Mouse (Mus musculus): ENCODE results near the gene Sfswap. TPM values are rescaled to one million over a fixed set of nuclear protein-coding genes. Genes with fewer than 3 reads are reported as not detected.
A peak's percentile ranks its signal among the peaks of the same experiment; 100 is the strongest.

The Sfswap gene
- total RNA-seq, 2 experiments from 2014 or later: 86.2 to 104 TPM

DNA sequence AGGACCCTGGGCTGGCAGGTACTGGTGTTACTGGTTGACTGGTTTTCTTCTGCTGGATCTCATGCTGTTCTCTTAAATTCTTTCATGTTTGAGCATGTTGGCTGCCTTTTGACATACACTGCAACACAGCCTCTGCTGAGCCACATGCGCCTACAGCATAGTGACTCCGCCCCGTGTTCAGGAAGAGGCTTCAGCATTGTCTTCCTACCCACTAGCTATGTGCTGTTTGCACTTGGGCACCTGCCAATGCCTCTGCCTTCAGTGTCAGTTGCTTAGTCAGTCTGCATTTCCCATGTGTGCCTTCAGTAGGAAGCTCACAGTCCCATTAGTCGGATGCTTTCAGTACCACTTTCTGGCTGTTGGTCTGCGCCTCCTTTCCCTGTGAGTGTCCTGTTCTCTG lies 23.7 kb downstream of the Sfswap start:
- peak; percentile 60 to 61 for DNase-seq (ENCODE audit: low spot score in 2 of 2)

DNA sequence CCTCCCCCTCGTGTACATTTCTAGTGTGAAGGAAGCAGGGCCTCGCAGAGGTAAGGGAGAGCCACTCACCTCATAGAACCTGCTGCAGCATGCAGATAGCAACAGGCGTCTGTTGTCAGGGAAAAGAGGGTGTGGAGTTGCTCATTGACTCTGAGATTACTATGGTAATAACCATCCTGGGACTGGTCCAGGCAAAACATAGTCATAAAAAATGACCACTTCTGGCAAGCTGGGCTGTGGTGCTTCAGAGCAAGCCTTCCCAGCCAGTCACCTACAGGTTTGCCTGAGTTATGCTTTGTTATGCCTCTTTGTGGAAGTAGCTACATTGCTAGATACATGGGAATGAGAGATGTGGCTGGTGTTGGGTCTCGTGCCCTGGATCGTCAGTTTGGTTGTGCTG lies 26.1 kb downstream of the Sfswap start:
- DNase-seq (ENCODE audit: low spot score in 2 of 2): no peak

DNA sequence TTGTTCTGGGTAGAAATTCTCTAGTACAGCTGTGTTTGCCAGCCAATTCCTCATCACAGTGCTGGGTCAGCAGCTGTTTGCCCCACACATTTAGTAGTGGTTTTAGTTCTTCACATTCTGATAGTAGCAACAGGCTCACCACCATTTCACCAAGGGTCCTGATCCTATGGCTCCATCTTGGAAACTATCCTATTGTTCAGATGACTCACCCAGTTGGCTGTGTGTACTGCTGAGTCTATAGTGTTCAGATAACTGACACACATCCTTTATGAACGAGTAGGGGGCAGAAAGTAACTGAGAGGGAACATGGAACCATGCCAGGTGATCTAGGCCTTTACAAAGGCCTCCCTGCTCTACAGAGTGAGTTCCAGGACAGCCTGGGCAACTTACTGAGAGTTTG lies 28.6 kb downstream of the Sfswap start:
- no peak for DNase-seq (ENCODE audit: low spot score in 2 of 2)

DNA sequence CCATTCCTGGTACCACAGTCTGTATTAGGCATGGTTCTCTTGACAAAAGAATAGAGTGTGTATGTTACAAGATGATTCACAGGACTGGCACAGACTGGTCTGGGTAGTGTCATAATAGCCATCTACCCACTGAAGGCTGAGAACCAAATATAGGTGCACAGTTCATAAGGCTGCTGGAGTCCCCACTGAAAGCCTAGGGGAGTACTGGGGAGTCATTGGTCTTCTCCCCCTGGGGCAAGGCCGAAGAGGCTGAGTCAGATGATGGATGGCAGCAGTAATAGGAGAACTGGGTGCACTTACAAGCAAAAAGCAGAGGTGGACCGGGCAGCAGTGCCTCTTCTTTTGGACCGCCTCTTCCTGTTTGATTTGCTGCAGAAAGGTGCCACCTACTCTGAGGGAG lies 32.7 kb downstream of the Sfswap start:
- no peak for DNase-seq (ENCODE audit: low spot score in 2 of 2)

DNA sequence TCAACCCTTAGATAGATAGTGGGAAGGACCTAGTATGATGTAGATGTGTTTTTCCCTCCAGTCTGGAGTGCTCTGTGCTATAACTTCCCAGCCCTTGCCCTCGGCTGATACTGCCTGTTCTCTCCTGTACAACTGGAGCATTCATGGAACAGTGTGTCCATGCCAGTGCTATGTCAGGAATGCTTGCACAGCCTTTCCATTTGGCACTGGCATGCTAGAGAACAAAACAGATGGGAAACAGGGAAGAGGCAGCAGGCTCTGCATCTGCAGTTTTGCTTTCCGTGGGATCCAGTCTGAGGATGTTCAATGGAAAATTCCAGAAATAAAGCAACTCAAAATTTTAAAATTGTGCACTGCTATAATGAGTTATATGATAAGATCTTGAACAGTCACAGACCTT lies 33.5 kb downstream of the Sfswap start:
- DNase-seq (ENCODE audit: low spot score in 2 of 2): peak; percentile 71 to 78

DNA sequence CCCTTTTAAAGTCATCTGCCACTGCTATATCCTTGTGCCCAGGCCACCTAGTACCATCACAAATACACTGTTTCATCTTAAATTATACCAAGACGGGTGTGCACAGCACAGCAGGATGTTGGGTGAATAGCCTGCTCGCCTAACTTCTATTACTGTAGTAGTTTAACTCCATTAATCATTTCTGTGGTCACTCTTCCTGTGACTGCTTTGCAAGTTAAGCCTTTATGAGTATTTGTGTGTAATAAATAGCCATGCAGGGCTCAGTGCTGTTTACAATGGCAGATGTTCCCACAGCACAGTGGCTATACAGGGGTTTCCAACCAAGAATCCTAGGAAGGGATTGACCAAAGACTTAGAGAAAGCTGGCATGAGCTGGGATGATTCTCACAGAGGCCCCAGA lies 34.0 kb downstream of the Sfswap start:
- no peak for DNase-seq (ENCODE audit: low spot score in 2 of 2)

DNA sequence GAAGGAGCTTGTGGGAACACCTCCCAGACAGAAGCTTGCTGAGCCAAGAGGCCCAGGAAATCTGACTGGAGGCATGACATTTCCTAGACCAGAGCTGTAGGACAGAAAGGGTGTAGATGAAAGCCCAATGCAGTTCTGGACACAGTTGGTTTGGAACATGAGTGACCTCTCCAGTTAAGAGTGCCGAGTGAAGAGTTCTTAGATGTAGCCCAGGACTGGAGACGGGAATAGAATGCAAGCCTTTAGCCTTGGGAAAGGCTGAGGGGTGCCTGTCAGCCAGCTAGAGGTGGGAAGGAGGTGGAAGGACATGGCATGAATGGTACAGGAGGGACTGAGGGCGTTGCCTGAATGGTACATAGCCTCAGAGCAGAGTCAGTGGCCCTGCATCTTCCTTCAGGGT lies 34.4 kb downstream of the Sfswap start:
- no peak for DNase-seq (ENCODE audit: low spot score in 2 of 2)

DNA sequence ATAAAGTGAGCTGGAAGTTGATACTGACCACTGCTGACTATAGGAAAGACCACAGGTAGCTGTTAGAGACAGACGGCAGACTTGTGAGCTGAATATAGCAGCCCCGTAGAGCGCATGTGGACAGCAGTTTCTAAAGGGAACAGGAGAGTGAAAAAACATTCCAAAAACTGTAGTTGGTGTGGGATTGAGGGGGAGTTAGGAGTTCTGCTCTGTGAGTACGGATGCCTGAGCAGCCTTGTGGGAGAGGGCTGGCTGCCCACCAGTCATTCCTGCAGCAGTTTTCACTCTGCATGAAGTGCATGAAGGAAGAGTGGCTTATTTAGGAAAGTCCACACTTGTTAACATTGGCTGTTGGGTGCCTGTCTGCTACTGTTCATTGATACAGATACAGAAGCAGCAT lies 37.8 kb downstream of the Sfswap start:
- peak in 1 of 2 experiments; percentile 50 for DNase-seq (ENCODE audit: low spot score in 2 of 2)

DNA sequence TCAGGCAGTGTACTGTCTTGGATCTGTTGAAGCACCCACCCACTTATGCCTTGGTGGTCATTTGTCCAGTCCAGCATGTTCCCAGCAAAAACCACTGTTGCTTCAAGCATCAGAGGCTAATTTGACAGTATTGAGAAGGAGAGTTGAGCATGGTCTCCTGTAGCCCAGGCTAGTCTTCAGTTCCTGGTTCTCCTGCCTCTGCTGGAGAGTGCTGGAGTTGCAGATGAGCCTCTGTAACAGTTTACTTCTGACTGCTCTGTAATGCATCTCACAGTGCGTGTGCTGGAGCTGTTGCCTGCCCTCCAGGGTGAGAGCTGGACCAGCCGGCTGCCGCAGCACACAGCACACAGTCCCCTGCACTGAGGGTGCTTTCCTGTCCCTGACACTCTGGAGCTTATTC lies 41.2 kb downstream of the Sfswap start:
- DNase-seq (ENCODE audit: low spot score in 2 of 2): no peak

DNA sequence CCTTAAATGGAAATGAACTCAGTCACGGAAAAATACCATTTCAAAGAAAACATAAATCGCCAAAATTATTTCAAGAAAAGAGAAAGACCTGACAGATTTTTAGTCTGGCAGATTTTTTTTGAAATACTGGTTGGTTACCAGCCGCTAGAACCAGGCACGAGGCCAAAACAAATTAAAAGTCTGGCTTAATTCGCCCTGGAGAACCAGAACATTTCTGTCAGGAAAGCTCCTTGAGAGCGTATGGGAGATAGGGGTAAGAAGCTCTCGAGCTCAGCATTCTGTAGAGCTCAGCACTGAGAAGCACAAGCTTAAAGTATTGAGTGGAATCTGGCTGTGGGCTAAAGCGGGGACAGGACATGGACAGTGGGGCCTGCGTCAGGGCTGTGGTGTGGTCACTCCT lies 44.8 kb downstream of the Sfswap start:
- DNase-seq (ENCODE audit: low spot score in 2 of 2): peak; percentile 39 to 47

DNA sequence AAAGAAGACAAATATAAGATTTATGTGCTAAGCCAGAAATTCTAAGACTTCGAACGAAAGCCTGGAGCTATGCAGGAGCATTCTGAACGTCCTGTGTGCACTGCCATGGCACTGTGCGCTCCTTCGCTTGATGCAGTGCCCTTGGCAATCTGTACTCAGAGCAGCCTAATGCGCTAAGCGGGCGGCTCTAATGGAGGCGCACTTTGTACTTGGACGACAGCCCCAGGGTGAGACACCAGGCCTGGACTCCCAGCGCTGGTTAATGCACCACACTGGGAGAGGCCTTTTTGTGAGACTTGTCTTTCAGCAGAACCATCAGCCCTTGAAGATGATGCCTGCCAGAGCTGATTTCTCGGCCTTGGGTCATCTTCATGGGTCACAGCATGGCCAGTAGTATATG lies 48.7 kb downstream of the Sfswap start:
- no peak for DNase-seq (ENCODE audit: low spot score in 2 of 2)

DNA sequence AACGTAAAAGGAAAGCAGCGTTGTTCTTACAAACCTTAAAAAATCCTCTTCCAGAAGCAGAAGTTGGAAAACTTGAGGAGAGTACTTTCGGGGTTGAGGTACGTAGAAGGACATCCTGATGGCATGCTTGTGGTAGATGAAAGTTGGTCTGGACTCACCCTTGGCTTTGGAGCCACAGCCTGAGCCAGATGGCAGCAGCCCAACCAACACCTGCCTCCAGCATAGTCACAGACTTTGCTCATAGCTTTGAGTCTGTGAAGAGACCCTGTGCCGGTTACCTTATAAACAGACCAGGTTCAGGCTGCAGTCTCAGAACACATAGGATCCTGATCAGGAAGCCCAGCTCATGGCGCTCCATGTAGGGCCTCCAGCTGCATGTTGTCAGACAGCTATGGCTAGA lies 49.8 kb downstream of the Sfswap start:
- DNase-seq (ENCODE audit: low spot score in 2 of 2): no peak

DNA sequence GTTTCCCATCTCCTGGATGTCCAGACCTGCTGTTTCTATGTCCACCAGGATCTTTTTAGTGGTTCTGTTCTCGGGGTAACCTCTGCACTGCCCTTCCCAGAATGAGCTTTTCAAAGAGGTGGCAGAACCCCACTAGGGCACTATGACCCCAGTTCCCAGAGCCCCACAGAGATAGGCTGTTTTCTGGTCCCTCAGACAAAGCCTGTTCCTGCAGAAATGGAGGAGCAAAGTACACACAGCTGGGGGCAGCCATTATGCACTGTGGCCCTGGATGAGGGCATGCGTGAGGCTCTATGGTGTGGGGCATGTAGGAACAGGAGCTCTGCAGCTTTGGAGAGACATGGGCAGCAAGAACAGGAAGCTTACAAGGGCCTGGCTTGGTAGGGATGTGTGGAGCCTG lies 51.0 kb downstream of the Sfswap start:
- DNase-seq (ENCODE audit: low spot score in 2 of 2): no peak

DNA sequence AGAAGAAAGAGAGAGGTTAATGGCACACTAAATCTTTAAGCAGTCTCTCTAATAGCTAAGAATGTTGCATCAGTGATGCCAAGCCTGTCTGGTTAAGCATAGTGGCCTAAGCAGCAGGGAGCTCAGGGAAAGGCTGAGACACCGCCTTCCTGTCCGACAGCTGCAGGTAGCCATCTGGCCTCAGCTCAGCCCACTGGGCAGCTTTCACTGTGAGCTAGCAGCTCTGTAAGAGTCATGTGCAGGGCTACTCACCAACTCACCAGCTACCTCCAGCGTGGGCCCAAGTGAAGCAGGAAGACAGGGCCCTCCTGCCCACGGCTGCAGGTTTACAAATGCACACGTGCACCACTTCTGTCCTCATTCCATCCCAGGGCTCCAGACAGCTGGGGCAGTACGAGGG lies 52.6 kb downstream of the Sfswap start:
- peak; percentile 48 to 55 for DNase-seq (ENCODE audit: low spot score in 2 of 2)

DNA sequence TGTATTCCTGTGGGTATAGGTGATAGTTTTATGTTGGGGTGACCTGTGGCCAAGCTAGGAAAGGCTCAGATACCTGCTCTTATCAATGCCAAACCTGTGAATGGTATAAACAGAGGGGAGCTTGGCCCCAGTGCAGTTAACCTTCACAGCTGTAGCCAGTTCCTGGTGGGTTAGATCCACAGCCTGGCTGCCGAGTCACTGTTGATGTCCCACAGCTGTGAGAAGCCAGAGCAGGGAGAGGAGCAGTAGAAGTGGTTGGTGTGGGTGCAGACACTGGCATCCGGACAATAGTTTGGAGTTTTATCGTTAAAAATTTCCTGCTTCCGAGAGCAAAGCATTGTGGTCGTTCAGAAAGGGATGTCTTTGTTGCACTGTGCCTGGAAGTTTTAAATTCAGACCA lies 57.6 kb downstream of the Sfswap start:
- DNase-seq (ENCODE audit: low spot score in 2 of 2): no peak

DNA sequence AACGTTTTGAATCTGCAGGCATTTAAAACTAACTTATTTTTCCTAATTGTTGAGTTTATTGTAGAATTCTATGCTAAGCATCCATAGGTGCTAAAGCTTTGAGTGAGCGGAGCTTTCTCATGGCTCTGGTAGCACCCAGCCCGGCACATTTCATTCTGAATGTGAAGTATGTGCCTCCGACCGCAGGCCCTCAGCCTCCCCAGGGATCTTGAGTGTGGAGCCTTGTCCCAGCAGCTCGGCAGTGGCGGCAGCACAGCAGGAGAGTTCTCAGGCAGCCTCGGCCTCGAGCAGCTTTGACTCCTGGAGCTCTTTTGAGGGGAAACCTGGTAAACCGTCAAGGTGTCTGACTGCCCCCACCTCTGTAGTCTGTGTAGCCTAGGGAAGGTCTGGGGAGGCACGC lies 58.3 kb downstream of the Sfswap start:
- DNase-seq (ENCODE audit: low spot score in 2 of 2): no peak

DNA sequence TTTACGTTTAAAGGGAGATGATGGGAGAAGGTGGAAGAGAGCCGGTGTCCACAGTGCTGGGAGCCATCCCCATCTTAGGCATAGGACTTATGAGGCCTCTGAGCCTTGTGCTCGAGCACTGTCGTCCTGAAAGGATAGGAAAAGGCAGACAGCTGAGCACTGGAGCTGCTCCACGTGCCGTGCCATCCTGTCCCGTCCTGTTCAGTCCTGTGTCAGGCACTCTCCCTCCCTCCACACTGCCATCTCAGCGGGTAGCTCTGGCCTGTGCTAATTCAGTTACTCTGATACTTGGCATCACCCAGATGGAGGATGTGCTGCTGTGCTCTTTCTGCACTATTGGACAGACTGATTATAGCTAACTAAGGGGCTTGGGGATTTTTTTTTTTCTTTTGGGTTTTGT lies 61.3 kb downstream of the Sfswap start:
- DNase-seq (ENCODE audit: low spot score in 2 of 2): no peak

DNA sequence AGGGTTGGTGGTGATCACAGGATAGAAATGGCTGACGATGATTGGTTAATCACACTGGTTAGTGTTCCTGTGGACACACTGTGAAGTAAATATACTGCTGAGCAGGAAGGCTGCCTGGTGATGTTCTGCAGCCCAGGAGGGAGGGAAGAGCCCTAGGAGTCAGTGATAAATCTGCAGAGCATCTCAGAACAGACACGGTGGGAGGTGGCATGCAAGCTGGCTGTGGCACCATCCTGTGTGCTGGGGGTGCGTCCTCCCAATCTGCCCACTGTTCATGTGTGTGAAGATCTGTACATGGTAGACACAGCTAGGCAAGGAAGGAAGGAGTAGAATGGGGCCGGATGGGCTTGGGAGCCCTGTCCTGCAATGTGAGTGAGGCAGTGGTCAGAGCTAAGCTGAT lies 67.6 kb downstream of the Sfswap start:
- DNase-seq (ENCODE audit: low spot score in 2 of 2): no peak

DNA sequence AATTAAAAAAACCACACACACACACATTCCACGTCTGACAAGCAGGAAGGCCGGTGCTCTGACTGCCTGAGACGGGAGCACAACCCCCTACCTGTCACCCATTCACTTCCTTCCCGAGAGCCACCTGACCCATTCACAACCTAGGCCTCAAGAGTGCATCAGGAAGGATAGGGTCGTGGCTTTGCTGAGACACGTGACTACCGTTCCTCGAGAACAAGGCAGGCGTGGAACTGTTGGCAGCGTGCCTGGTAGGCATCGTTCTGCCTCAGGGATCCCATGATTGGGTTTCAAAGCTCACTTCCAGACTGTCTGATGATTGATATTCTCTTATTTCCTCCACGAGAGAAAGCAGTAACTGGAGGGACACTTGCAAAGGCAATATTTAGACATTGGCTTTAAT lies 77.2 kb downstream of the Sfswap start:
- DNase-seq (ENCODE audit: low spot score in 2 of 2): no peak

DNA sequence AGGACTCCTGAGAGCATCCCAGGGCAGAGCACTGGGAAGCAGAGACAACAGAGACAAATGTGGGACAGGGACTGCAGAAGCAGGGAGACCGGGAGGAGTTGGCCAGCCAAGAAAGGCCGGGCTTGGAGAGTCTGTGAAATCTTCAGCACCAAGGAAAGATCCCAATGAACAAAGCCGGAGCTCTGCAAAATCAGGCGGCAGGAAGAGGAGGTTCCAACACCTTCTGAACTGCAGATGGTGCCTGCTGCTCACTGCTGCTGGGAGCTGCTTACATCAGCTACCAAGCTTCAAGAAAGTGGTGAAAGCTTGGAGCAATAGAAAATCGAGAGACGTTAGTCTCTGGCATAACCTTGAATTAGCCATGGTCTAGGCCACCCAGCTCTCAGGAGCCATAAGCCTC lies 79.0 kb downstream of the Sfswap start:
- peak; percentile 58 to 66 for DNase-seq (ENCODE audit: low spot score in 2 of 2)

DNA sequence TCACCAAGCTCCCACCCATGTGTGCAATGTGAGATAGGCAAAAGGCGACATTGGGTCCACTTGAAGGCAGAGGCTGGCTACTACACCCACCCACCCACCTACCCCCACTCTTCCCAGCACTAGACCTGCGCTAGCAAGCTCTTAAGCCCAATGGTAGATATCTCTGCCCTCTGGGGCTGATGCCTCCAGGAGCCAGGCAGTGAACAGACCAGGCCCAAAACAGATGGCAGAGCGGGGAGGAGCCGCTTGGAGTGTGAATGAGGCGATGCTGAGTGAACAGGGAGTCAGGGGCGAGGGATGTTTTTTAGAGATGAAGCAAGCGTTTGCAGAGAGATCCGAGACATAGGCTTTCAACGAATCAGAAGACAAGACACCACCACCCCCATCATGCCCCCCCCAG lies 79.6 kb downstream of the Sfswap start:
- DNase-seq (ENCODE audit: low spot score in 2 of 2): peak; percentile 56 to 71

DNA sequence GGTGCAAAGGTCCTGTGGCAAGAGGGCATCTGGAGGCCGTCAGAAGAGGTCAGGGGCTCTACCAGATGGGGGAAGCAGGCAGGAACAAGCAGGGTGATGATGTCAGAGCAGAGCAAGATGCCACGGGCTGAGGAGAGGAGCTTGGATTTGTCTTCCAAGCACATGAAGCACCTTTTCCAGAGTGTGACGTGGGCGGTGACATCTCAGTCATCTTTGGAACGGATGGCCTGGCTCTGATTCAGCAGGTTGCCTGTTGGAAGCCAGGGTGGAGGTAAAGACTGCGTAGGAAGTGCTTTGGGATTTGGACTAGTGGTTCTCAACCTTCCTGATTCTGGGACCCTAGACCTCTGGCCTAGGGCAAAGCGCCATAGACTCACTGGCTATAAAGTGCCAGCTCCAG lies 80.0 kb downstream of the Sfswap start:
- peak; percentile 76 to 78 for DNase-seq (ENCODE audit: low spot score in 2 of 2)

DNA sequence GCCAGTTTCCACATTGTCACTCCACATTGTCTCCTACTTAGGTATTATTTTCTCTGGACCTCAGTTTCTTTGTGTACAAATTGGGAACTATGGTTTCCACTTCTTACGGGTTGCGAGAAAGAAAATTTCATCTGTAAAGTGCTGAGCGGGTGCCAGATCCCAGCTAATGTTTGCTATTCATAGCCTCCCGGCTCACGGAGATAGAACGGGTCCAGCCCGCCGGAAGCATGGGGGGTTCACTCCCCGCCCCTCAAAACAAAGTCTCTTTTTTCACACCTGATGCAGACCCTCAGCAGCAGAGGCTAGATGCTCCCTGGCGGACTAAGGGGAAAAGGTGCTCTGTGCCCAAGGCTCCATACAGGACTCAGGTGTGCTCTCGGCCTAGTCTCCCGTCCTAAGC lies 82.3 kb downstream of the Sfswap start:
- peak in 1 of 2 experiments; percentile 40 for DNase-seq (ENCODE audit: low spot score in 2 of 2)
